Mouse (Mus musculus) layer of hippocampus, adult 9-10 months (tissue): ENCODE measurements around the gene Smim7.

Experiments
- DNase-seq: peaks from one replicate; pipeline ENCODE4 v3.0.0; 2022; ENCODE audit warnings: low spot score

Gene Smim7

GRCm38 (mm10) chr8:72547122-72547801 is 23.6 kb downstream of the Smim7 start:
- DNase-seq = no peak

DNA sequence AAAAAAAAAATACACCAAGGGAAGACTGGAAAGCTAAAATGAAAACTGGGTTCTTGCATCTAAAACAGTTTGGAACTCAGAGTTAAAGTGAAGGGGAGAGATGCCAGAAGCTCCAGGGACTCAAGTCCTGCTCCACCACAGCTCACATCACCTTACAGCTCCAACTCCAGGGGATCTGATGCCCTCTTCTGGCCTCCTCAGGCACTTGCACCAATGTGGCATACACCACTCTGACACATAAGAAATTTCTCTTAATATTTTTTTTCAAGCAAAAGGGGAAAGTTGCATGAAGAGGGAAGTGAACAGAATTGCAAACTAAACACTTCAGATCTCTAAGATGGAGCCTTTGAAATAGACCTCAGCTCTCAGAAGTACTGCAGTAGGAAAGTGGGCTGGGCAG is 31.7 kb downstream of the Smim7 start:
- no peak for DNase-seq

DNA sequence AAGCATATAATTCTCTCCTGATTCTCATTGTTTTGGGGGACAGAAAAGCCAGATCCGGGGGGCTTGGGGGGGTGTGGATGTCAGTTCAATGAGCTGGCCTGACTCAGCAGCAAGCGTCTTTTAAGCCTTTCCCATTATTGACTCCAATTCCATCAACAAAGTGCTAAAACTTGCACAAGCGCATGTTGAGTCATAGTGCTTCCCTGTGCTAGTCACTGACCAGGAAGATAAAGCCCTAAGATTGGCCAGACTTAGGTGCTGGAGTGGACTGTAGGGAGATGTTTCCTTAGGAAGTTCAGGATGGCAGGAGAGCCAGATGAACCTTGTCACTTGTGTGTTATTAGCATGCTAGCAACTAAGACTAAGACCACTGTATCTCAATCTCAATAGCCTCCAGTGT is 36.0 kb downstream of the Smim7 start:
- DNase-seq = no peak

- no peak for DNase-seq
These were observed 38.8 kb downstream of the Smim7 start for GRCm38 (mm10) chr8:72532103-72532502.

DNA sequence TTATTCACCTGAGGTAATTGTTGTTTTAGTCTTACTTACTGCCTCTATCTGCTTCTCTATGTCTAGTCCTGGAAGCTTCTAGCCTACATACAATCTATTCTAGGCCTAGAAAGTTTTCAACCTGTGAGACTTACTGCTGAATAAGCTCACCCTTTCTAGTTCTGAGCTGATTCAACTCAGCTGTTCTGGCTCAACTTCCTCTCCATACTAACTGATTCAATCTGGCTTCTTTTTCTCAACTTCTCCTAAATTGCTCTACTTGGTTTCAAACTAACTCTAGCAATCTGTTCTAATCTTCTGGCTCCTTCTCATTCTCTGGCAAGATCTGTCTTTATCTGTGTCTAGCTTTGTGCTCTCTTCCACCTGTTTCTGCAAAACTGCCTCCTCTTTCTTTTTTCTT is 49.0 kb downstream of the Smim7 start:
- no peak for DNase-seq

DNA sequence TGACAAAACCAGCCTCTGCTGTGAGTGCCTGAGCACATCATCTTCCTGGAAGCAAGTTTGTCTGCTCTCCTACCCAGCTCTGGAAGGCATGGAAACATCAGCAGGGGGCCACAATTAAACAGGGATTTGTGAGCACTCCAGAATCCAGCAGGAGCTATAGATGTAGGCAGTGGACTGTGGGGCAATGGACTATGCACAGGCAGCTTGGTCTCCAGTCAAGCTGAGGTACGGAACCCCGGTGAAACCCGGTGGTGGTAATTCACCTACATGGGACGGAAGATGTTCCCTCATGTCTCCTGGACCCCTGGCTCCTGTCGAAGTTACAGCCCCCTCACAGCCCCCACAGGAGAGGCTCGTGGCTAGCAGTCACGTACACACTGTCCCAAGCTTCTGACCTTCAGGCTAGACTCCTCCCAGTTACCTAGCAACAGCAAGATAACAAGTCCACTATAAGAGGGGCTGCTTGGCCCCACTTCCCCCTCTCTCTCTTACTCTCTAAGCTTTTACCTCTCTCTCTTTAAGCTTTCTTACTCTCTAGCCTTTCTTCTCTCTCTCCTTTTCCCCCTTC is 53.4 kb downstream of the Smim7 start:
- no peak for DNase-seq
